Mouse (Mus musculus) induced T-regulatory cell, adult 2 months (primary cell): ENCODE data around the gene Snrpa.

Experiments
- DNase-seq: peaks from one replicate; pipeline ENCODE4 v3.0.0-alpha.2; 2012; ENCODE audit warnings: low read depth

Snrpa gene

DNA sequence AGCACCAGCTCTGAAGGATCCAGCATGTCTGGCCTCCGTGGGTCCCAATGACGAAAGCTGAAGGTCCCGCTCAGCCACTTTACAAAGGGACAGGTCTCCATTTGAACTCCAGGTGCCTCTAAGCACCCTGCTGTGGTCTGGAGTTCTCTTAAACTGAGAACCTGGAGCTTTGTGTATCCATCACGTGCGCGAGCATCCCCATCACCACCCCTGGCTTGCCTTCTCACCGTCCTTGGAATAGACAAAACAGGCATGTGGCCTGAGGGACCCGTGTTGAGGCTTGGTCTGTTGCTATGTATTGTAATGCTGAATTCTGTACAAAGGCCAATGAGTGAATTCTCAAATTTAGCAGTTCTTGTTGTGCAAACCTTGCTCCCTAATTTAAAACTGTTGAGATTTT, 2.7 kb upstream of the Snrpa start:
- DNase-seq, result no peak

DNA sequence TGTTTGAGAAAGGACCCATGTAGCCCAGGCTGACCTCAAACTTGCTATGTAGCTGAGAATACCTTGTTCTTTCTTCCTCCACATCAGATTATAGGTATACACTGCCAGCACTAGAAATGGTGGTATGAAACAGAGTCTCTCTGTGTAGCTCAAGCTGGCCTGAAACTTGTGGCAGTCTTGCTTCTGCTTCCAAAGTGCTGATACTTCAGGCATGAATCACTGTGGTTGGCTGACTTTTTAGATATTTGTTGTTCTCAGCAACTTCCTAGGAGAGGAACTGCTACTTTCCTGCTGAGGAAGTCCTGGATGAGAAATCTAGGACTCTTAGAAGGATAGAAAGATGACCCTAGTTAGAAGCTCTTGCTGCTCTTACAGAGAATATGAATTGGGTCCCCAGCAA, 2.3 kb upstream of the Snrpa start:
- no peak for DNase-seq

DNA sequence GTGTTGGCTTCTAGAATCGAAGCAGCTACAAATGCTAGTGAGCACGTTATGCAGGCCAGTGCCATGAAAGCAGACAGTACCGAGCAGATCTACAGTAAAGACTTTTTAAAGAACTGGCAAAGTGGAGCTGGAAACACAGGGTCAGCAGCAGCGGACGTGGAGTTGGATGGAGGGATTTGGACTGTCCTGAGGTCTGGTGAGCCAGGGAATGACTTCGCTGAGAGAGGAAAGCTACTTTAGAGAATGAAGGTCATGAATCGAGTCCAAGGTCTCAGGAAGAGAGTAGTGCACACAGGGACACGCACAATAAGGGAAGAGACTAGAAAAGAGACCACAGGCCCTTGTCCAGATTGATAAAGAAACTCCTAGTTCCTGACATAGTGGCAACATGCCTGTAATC, 1.6 kb upstream of the Snrpa start:
- DNase-seq, result no peak

DNA sequence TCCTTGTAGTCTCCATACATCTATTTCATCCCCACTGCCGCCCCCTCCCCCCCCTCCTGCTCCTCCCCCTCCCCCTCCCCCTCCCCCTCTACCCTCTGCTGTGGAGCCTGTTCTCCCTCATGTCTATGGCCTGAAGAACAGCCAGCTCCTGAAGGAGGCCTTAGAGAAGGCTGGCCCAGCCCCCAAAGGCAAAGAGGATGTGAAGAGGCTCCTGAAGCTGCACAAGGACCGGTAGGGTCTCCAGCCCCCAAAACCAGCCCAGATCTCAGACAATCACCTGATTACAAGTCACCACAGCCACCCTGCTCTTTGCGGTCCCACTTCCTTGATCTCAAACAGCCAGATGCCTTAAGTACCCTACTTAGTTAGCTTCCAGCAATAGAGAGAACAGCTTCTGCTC, 1.1 kb upstream of the Snrpa start:
- peak; percentile 12 for DNase-seq

DNA sequence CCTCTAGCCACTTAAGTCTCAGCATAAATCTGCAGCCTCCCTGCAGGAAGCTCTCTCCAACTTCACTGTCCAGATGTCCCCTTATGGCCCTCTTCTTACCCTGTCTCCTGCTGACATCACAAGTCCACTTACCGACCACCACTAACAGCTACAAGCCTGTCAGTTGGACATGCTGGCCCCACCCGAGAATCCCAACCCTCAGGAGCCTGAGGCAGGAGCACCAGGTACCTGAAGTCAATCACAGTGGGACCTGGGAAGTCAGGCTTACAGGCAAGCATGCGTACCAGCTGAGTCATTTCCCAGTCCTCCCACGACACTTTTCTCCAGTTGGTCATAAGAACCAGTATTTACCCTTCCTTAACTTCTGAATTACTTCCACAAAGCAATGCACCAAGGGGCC, 2.3 kb downstream of the Snrpa start:
- no peak for DNase-seq

DNA sequence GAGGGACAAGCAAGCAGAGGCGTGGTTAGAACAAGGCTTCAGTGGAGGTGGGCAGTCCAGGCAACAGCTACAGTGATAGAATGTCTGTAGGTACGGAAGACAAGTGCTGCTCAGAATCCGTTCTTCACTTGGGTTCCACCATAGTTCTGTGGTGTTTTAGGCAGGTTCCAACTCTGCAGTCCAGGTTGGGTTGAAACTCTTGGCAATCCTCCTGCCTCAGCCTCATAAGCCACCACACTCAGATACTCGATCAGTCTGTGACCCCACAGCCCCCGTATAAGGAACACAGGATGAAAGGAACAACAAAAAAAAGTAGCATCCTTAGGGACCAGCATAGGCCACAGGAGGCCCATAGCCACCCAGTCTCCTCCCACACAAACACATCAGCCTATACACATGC, 3.6 kb downstream of the Snrpa start:
- no peak for DNase-seq

DNA sequence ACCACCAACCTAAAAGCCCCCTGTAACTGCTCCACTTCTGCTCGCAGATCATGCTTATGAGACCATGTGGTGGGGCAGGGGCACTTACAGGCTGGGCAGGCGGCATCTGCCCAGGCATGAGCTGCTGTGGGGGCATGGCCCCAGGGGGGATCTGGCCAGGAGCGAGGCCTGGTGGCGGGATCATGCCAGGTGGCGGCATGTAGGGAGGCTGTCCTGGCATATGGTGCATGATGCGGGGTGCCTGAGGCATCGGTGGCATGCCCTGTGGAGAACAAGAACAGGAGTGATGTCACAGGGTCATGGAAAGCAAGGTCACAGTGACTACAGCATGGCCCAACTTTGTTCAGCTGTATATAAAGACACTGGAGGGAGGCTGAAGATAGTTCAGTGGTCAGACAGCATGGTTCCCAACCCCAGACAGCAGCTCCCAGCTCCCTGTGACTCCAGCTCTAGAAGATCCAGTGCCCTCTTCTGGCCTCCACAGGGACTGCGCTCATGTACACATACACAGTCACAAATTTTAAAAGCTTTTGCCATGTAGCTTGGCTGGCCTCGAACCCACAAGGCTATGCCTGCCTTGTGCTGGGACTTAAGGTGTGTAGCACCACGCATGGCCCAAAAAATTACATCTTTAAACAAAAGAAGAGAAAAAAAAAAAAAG, 6.7 kb downstream of the Snrpa start:
- peak; percentile 34 for DNase-seq

DNA sequence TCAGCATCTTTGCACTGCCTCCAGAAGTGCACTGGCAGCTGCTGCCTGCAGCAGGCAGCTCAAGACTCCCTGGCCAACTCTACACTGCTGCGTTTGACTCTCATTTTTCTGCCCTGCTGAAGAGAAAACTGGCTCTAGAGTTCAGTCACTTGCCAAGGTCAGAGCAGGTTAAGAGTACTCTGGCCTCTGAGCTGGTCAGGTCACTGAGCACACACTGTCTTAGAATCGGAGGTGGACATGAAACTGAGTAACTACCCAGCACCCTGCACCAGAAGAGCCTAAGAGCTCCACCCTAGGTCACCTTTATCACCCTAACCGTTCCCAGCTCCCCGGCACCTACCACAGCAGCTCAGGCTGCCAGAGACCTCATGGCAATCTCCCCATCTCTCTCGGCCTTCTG, 10.1 kb downstream of the Snrpa start:
- no peak for DNase-seq

DNA sequence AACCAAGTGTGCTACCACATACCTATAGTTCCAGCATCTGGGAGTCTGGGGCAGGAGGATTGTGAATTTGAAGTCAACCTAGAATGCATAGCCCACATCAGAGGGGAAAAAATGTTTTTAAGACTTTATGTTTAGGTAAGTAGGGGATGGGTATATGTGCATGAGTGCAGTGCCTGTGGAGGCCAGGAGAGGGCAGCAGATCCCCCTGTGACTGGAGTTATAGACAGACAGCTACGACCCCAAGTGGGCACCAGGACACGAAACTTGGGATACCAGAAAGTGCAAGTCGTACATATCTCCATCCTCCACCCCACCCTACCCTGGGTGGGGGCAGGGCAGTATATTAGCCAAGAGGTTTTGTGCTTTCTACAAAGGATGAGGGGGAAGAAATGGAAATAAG, 11.1 kb downstream of the Snrpa start:
- DNase-seq, result peak; percentile 74

DNA sequence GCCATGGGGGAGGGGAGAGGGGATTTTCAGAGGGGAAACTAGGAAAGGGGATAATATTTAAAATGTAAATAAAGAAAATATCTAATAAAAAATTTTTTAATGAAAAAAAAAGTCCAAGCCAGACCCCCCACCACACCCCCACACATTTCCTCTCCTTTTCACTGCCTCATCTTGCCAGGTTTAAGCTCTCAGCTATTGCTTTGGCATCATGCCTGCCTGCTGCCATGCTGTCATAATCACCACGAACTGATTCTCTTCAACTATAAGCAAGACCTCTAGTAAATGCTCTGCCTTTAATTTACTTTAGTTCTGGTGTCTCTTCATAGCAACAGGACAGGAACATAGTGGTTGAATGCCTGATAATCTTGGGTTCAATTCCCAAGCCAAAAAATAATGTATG, 13.6 kb downstream of the Snrpa start:
- no peak for DNase-seq

DNA sequence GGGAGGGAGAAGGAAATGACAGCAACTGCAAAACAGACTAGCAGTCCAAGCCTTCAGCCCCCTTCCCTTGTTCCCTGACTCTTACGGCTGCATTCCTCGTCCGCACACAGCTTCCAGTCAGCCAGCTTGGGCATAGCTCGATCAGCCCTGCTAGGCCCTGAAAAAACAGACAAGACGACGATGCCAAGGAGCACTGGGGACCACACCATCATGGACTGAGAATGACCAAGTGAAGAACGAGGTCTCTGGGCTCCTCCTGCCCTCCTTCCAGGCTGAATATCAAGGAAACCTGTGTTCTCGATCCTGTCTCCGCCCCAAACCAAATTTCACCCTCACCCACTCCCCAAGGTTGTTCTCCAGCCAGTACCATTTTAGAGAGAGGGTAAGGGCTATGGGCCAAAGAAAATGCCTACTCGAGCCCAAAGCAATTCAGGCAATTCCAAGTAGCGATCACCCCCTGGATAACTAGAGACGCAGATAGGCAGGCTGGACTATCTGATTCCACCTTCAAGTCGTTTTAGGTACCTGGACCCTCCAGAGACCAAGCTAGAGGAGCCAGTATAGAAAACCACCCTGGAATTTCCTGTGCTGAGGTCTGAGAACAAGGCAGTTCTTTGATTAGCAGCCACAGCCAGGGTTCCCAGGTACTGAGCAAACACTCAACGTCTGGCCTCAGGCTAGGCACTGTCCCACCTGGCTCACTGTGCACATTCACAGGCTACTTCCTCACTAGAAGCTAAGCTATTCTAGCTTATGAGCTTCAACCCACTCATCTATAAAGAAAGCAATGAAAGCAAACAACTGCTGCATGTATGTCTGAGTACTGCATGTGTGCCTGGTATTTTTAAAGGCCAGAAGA, 15.0 kb downstream of the Snrpa start, which contains the start of the genes Gm21983 and Mia:
Gene Gm21983 (minus strand): TSS at position 250 of the 859 bp plus-strand sequence.
Gene Mia (minus strand): TSS at position 321 of the 859 bp plus-strand sequence.
- no peak for DNase-seq

DNA sequence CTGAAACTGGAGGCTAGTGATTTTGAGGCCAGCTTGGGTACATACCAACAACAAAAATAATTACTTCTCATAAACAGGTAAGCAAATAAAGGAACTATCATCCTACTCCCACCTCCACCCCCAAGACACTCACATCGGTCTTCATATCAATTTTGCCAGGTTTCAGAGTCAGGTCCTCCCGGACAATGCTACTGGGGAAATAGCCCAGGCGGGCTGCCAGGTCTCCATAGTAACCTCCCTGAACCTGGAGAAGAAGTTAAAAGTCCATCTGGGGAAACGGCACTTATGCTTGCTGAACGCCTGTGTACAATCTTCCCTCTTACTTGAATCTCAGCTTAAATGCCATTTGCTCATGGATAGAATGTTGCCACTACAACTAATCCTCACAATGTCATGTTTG, 16.0 kb downstream of the Snrpa start:
- no peak for DNase-seq

DNA sequence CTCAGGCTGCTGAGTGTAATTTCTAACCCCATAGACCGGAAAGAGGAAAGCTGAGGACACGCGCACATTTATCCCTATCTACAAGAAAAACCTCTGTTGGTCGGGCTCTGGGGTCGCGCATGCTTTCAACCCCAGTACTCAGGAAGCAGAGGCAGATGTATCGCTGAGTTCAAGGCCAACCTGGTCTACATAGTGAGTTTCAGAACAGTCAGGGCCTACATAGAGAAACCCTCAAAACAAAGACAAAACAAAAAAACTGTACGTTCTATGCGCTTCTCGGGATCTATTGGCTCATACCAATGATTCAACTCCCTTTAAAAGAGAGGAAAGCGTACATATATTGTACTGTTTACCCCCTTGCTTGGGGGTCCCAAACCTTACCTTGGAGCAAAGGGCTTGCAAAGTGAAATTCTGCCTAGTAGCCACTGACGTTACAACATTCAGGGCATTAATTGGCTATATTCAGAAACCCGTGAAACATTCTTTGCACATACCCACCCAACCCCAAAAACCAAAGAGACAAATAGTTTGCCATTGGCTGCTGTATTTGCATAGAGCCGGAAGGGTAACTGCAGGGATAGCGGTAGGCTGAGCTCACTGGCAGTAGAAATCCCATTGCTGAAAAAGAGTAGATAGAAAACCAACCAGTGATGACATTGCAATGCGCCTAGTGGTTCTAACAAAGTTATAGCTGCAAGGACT, 16.7 kb downstream of the Snrpa start:
- DNase-seq, result no peak

DNA sequence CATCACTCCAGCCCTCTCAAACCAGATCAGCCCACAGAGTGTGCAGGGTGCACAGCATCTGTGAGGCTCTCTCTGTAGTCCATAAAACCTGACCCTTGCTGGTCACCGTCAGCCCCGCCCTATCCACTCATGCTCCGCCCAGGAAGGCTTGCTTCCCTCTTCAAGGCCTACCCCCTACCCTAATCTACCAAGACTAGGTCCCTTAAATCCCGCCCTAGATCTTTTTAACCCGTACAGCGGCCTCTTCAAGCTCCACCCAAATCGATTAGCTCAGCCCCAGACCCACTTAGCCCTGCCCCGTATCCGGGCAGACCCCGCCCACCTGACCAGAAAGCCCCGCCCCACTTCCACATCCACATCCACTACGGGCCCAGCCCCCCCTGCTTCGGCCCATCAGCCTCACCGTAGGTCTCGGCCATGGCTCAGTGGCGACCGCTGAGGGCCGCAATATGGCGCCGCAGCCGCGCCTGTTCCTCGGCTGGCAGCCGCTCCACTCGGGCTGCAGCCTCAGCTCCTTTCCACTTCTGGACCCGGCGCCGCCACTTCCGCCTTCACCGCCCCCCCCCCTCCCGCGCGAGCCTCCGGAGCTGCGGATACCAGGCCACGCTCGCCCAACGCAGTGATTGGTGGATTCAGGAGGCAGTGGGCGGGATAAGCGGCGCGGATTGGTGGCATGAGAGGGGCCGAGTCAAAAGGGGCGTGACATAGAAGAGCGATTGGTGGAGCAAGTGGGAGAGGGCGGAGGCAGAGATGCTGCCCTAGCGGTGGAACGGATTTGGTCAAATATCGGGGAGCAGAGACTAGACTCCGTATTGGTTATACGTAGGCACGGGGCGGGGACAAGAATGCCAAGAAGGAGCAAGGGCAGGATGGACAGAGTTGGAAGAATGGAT, 17.5 kb downstream of the Snrpa start, which contains the start of gene Rab4b:
Gene Rab4b (minus strand): TSS at position 573 of the 893 bp plus-strand sequence.
- peak; percentile 100 for DNase-seq

DNA sequence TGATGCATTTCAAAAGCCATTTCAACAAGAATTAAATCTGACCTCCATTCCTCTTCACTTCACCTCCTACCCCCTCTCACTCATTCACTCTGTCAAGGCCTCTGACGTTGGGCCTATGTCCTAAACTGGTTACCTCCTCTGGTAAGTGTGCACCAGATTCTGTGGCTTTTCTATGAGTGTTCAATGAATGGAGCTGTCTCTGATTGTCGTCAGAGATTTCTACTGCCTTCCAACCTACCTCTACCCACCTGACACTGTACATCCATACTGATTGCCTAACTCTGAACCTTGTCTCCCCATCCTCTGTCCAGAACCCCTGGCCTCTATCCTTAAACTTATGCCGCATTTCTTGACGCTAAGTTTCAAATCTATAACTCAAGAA, 18.1 kb downstream of the Snrpa start:
- DNase-seq, result no peak

DNA sequence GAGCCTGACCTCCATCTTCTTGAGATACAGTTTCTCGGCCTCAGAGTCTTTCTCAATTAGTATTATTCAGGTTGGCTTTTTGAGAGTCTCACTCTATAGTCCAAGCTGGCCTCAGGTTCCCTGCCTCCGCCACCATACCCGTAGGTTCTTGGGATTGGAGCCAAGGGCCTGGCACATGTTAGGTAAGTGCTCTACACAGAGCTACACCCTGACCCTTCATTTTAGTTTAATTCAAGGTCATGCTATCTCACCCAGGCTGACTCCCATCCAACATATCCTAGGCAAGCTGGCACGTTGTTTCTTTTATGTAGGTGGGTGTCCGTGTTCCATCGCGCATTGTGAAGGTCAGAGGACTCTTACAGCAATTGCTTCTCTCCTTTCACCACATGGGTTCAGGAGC, 21.2 kb downstream of the Snrpa start:
- DNase-seq, result no peak

DNA sequence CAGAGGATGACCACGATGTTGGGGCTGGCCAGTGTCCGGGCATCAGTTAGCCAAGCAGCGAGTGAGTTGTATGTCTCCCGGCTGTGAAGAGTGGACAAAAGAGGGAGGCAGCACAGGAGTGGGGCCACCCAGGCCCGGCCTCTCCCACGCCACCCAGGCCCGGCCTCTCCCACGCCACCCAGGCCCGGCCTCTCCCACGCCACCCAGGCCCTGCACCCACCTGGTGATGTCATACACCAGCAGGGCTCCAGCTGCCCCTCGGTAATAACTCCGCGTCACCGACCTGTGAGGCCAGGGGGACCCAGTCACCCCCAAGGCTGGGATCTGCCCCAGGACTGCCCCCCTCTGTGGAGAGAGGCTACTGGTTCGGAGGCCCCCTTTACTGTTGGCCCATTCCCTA, 21.6 kb downstream of the Snrpa start:
- no peak for DNase-seq

DNA sequence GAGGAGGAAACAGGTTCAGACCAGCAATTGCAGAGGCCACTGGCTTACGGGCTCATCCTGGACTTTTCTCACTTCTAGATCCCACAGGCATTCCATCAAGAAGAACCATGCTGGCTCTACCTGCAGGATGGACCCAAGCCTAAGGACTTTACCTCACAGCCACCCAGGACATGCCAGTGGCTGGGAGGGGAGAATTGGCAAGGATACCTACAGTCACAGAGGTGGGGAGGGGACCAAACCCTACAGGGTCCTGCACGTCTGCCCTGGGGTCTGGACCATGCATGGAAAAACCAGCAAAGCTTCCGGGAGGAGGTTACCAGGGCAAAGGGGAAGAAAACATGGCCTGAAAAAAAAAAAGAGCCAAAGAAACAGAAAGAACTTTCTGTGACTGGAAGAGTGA, 25.1 kb downstream of the Snrpa start:
- no peak for DNase-seq

DNA sequence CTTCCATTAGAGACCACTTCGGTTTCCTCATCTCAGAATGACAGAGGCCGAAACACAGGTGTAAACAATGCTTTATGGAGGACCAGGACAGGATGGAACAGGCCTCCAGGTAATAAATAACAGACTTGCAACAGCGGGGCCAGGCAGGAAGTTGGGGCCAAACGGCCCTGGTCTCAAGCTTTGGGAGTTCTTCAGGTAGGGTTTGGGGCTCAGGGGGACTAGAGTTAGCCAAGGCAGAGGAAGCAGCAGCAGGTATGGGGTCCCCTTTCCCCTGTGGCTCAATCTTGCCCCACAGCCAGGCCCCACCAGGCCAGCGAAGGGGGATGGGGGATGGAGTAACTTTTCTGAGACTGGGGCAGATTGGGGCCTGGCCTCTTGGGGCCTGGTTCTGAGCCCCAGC, 27.7 kb downstream of the Snrpa start:
- no peak for DNase-seq

DNA sequence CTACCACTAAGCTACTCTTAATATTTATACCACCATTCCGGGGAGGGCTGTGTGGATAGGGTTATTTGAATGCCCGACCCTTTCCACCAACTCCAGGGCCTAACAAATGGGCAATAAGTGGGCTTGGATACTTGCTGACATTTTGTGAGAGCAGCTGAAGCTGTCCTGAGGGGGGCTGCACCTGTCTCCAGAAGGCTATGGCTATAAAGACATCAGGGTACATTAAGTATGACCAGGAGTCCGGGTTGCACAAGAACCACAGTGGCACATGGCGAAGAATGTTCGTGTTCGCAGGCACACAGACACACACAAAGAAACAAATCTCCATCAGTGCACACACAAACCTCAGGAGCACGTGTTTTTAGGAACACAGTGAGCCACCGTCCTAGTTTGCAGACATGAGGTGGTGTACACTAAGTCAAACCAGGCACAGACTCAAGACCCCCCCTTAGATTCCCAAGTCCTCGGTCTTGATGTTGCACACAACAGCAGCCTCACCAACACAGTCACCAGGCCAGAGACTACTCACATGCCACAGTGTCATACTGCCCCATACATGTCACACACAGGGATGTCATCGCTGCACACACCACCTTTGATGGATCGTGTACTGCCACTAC, 28.5 kb downstream of the Snrpa start:
- peak; percentile 42 for DNase-seq
